Mouse (Mus musculus) granulocyte monocyte progenitor cell, adult 5-6 weeks (primary cell): Measurements from ENCODE around the gene Olfr885. TPM values are rescaled to one million over a fixed set of nuclear protein-coding genes. Genes with fewer than 3 reads are reported as not detected.

Source experiments
- ATAC-seq: replicated peaks from 2 replicates; pipeline ENCODE4 v1.8.0; 2016; ENCODE audit warnings: mild to moderate bottlenecking, moderate TSS enrichment, inconsistent platforms; ENCODE audit not compliant: poor library complexity, severe bottlenecking
- total RNA-seq, 2 experiments: library from RNA; stranded (forward) in 1 of 2; stranded (reverse) in 1 of 2; fragments of 200-712, 200-1000 nt in 1 of 2; fragments of >200 nt in 1 of 2; fragmentation: Nextera tagmentation in 1 of 2; gene quantifications; 2 replicates each; pipeline ENCODE4 v1.2.3; 2014 to 2017

Olfr885 gene
- not detected in 2 replicates for total RNA-seq (2014; fragmentation: Nextera tagmentation)
- total RNA-seq (2017) = not detected in 2 replicates

DNA sequence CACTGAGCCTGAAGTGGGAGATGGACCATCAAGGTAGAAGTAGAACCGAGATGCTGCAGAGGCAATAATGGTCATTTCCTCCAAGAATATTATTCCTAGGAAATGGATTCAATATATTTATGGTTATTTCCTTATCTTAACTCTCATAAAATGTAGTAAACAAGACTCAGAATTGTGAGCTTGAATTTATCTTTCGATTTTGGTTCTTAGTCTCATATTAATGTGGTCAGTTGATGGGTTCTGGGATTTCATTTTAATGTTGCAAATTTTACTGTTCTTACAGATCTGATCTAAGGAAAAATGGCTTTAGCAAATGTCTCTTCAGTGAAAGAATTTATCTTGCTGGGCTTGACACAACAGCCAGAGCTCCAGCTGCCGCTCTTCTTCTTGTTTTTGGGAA, at the start of gene Olfr885:
Gene Olfr885, plus strand, starts transcription at position 301 of the 400 bp plus-strand sequence.
- no peak for ATAC-seq

DNA sequence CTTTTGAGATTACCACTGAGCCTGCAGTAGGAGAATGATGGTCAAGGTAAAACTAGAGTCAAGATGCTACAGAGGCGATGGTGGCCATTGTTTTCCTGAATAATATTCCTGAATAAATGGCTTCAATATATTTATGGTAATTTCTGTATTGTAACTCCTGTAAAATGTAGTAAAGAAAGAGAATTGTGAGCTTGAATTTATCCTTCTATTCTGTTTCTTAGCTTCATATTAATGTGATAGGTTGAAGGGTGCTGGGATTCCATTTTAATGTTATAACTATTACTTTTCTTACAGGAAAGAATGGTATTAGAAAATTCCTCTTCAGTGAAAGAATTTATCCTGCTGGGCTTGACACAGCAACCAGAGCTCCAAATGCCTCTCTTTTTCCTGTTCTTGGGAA, 35.6 kb upstream of the Olfr885 start, which contains the start of gene Olfr883:
Gene Olfr883, plus strand, starts transcription at position 301 of the 400 bp plus-strand sequence.
- ATAC-seq = no peak

DNA sequence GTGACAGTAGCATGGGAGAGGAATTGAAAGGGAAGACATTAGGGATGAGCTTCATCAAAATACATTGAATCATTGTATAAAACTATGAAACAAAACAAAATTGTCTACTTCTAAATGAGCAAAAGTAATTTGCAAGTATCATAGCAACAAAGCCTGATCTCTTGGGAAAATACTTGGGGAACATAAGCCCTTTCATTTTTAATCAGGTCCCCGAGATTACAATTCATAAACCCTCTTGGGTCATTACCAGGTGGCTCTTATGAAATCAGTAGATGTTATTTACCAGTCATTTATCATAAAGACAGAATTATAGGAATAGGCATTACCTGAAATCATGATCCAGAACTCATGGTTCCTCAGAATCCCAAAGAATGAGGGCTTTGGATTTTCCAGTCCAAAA, 14.9 kb upstream of the Olfr885 start, which contains the start of gene Olfr884:
Gene Olfr884, plus strand, starts transcription at position 301 of the 400 bp plus-strand sequence.
- no peak for ATAC-seq

DNA sequence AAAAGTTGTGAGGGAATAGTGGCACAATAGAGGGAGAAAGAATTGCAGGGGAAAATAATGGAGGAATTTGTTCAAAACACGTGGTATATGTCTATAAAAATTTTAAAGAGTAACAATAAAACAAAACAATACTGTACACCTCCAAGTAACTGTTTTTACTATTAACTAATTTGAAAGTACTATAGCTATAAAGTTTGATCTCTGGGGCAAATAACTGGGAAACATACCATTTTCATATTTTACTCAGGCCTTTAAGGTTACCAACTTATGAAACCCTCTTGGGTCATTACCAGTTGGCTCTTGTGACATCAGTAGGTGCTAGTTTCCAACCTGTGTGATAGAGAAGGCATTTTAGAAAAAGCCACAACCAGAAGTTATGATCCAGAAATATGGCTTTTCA, 22.6 kb downstream of the Olfr885 start, which contains the start of gene Olfr887:
Gene Olfr887, plus strand, starts transcription at position 301 of the 400 bp plus-strand sequence.
- no peak for ATAC-seq

DNA sequence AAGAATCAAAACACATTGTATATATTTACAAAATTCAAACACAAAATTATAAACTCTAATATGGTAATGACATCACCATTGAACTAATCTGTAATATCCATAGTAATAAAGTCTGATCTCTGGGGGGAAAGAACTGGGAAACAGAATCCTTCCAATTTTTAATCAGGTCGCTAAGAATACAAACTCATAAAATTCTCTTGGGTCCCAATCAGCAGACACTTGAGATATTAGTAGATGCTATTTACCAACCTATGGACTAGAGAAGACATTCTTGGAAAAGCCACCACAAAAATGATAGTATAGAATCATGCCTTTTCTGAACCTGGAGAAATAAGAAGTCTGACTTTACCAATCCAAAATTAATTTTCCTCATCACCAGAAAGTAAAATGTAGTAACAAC, 46.7 kb downstream of the Olfr885 start, which contains the start of gene Olfr888:
Gene Olfr888, plus strand, starts transcription at position 301 of the 400 bp plus-strand sequence.
- ATAC-seq = no peak

Other genes starting within 250 kb of the Olfr885 start
- not detected in 2 replicates for gene Olfr877, start 207.1 kb upstream of the Olfr885 start, total RNA-seq (2014; fragmentation: Nextera tagmentation)
- gene Olfr877, start 207.1 kb upstream of the Olfr885 start, total RNA-seq (2017) = not detected in 2 replicates
- gene Olfr145, start 164.6 kb upstream of the Olfr885 start, total RNA-seq (2014; fragmentation: Nextera tagmentation) = not detected in 2 replicates
- not detected in 2 replicates for gene Olfr145, start 164.6 kb upstream of the Olfr885 start, total RNA-seq (2017)
- gene Olfr878, start 143.5 kb upstream of the Olfr885 start, total RNA-seq (2014; fragmentation: Nextera tagmentation) = not detected in 2 replicates
- gene Olfr878, start 143.5 kb upstream of the Olfr885 start, total RNA-seq (2017) = not detected in 2 replicates
- gene Olfr881, start 69.5 kb upstream of the Olfr885 start, total RNA-seq (2014; fragmentation: Nextera tagmentation) = not detected in 2 replicates
- gene Olfr881, start 69.5 kb upstream of the Olfr885 start, total RNA-seq (2017) = not detected in 2 replicates
- not detected in 2 replicates for gene Olfr883, start 35.5 kb upstream of the Olfr885 start, total RNA-seq (2014; fragmentation: Nextera tagmentation)
- not detected in 2 replicates for gene Olfr883, start 35.5 kb upstream of the Olfr885 start, total RNA-seq (2017)
- not detected in 2 replicates for gene Olfr884, start 14.8 kb upstream of the Olfr885 start, total RNA-seq (2014; fragmentation: Nextera tagmentation)
- gene Olfr884, start 14.8 kb upstream of the Olfr885 start, total RNA-seq (2017) = not detected in 2 replicates
- gene Olfr887, start 22.8 kb downstream of the Olfr885 start, total RNA-seq (2014; fragmentation: Nextera tagmentation) = not detected in 2 replicates
- not detected in 2 replicates for gene Olfr887, start 22.8 kb downstream of the Olfr885 start, total RNA-seq (2017)
- gene Olfr888, start 46.8 kb downstream of the Olfr885 start, total RNA-seq (2014; fragmentation: Nextera tagmentation) = not detected in 2 replicates
- gene Olfr888, start 46.8 kb downstream of the Olfr885 start, total RNA-seq (2017) = not detected in 2 replicates
- gene Olfr889, start 53.9 kb downstream of the Olfr885 start, total RNA-seq (2014; fragmentation: Nextera tagmentation) = not detected in 2 replicates
- not detected in 2 replicates for gene Olfr889, start 53.9 kb downstream of the Olfr885 start, total RNA-seq (2017)
- gene Olfr890, start 81.2 kb downstream of the Olfr885 start, total RNA-seq (2014; fragmentation: Nextera tagmentation) = not detected in 2 replicates
- gene Olfr890, start 81.2 kb downstream of the Olfr885 start, total RNA-seq (2017) = not detected in 2 replicates
- not detected in 2 replicates for gene Olfr891, start 119.5 kb downstream of the Olfr885 start, total RNA-seq (2014; fragmentation: Nextera tagmentation)
- gene Olfr891, start 119.5 kb downstream of the Olfr885 start, total RNA-seq (2017) = not detected in 2 replicates
- not detected in 2 replicates for gene Olfr893, start 147.0 kb downstream of the Olfr885 start, total RNA-seq (2014; fragmentation: Nextera tagmentation)
- gene Olfr893, start 147.0 kb downstream of the Olfr885 start, total RNA-seq (2017) = not detected in 2 replicates
- not detected in 2 replicates for gene Olfr894, start 156.7 kb downstream of the Olfr885 start, total RNA-seq (2014; fragmentation: Nextera tagmentation)
- gene Olfr894, start 156.7 kb downstream of the Olfr885 start, total RNA-seq (2017) = not detected in 2 replicates
- gene Olfr143, start 191.5 kb downstream of the Olfr885 start, total RNA-seq (2014; fragmentation: Nextera tagmentation) = not detected in 2 replicates
- gene Olfr143, start 191.5 kb downstream of the Olfr885 start, total RNA-seq (2017) = not detected in 2 replicates
- gene Olfr895, start 206.5 kb downstream of the Olfr885 start, total RNA-seq (2014; fragmentation: Nextera tagmentation) = not detected in 2 replicates
- gene Olfr895, start 206.5 kb downstream of the Olfr885 start, total RNA-seq (2017) = not detected in 2 replicates
- not detected in 2 replicates for gene Olfr896-ps1, start 229.8 kb downstream of the Olfr885 start, total RNA-seq (2014; fragmentation: Nextera tagmentation)
- gene Olfr896-ps1, start 229.8 kb downstream of the Olfr885 start, total RNA-seq (2017) = not detected in 2 replicates